Comparison of ENCODE assay signal across 28 mouse cellular contexts in the genomic region with DNA sequence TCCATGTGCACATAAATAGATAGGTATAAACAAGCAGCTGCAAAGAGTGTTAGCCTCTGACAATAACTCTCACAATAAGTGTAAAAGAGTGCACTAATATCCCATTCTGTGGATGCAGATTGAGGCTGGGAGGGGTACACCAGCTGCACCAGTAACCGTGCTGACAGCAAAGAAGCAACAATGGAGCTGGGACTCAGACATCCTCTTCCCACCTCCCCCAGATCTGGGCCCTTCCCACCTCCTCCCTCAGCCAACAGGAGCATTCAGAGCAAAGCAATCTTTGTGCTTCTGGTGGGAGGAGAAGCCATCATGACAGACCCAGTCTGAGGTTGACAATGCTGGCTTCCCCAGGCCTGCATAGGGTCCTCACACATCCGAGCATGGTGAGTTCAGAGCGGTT.
DNase-seq lines count a peak whose midpoint lies in the region; ATAC-seq and TF ChIP-seq lines count a peak whose summit lies in the region.
"Had no signal": no experiment of that assay in that cellular context is flagged by ENCODE, and none has a peak within 500 bp of the region (broad histone marks: within the 10 kb centered on the region; RNA-seq: fewer than 3 reads in every experiment).

No protein-coding gene starts in this region.

- no peak for TF ChIP-seq POLR2A in brain, embryonic 14.5 days (IDR thresholded peaks at IDR 0.05; ENCODE audit: borderline replicate concordance, extremely low read depth, insufficient read depth, insufficient read length, poor library complexity, severe bottlenecking)

- 58% methylated on average over 3 of the region's 3 CpGs for WGBS in forebrain, embryonic 14.5 days
- 77% methylated on average over 3 of the region's 3 CpGs for WGBS in forebrain, embryonic 10.5 days
- WGBS in forebrain, postnatal 0 days, result 64% methylated on average over 3 of the region's 3 CpGs

- peak; percentile 52; the same call in 1 of the 2 replicates for ATAC-seq in forebrain, embryonic 14.5 days
- ATAC-seq in forebrain, postnatal 0 days, result peak; percentile 47; the same call in 1 of the 2 replicates
- ATAC-seq: intestine, postnatal 0 days; Patski had no signal

- H3K27ac ChIP-seq in forebrain, embryonic 14.5 days (ENCODE audit: low read depth, low read length), result peak overlapping the region; percentile 52; the same call in 1 of the 2 replicates
- H3K27ac ChIP-seq in forebrain, embryonic 10.5 days, result no peak overlapping the region
- no peak overlapping the region for H3K27ac ChIP-seq in forebrain, postnatal 0 days (ENCODE audit: low read depth, low read length)
- H3K27ac ChIP-seq: embryonic facial prominence, embryonic 12.5 days; embryonic facial prominence, embryonic 15.5 days; heart, embryonic 15.5 days; hindbrain, embryonic 15.5 days had no signal

- no peak overlapping the region for H3K4me2 ChIP-seq in forebrain, embryonic 14.5 days (ENCODE audit: low read length)
- H3K4me2 ChIP-seq in forebrain, postnatal 0 days (ENCODE audit: low read depth), result no peak overlapping the region
- H3K4me2 ChIP-seq: embryonic facial prominence, embryonic 12.5 days; embryonic facial prominence, embryonic 15.5 days; heart, embryonic 12.5 days; heart, embryonic 15.5 days; hindbrain, embryonic 15.5 days had no signal

- DNase-seq in forebrain, embryonic 14.5 days (ENCODE audit: low spot score), result peak; percentile 22
- DNase-seq in forebrain, embryonic 10.5 days (ENCODE audit: extremely low spot score, low spot score), result no peak
- DNase-seq in heart, adult 11 months, result peak; percentile 64
- DNase-seq in heart, adult 18-20 months, result no peak
- peak; percentile 49 for DNase-seq in brain, embryonic 14.5 days (ENCODE audit: low read depth)
- no peak for DNase-seq in forebrain, postnatal 0 days
- DNase-seq in urinary bladder, adult 18-20 months (ENCODE audit: low spot score in 2 of 2), result no peak
- DNase-seq: adrenal gland, postnatal 10 days; adrenal gland, postnatal 36 days; B cell, adult 2 months; cerebellum, adult 11 months; cerebellum, adult 2 months; cerebellum, adult 9-11 months; cerebellum, postnatal 25 days; gastrocnemius, postnatal 10 days; gastrocnemius, postnatal 36 days; heart, postnatal 10 days; heart, postnatal 36 days; kidney, adult 2 months had no signal

- no peak overlapping the region for H3K4me3 ChIP-seq in forebrain, embryonic 14.5 days (ENCODE audit: low read depth, low read length)
- no peak overlapping the region for H3K4me3 ChIP-seq in forebrain, embryonic 10.5 days
- no peak overlapping the region for H3K4me3 ChIP-seq in forebrain, postnatal 0 days (ENCODE audit: low read depth, low read length)
- H3K4me3 ChIP-seq: embryonic facial prominence, embryonic 12.5 days; embryonic facial prominence, embryonic 15.5 days; heart, embryonic 12.5 days; heart, embryonic 15.5 days; hindbrain, embryonic 15.5 days had no signal

- H3K36me3 ChIP-seq in forebrain, embryonic 14.5 days (ENCODE audit: control insufficient read depth, insufficient read depth, low read length), result no peaks in the 10 kb centered on the region
- H3K36me3 ChIP-seq in forebrain, embryonic 10.5 days (replicated peaks), result no peaks in the 10 kb centered on the region
- no peaks in the 10 kb centered on the region for H3K36me3 ChIP-seq in forebrain, postnatal 0 days (ENCODE audit: insufficient read depth)
- H3K36me3 ChIP-seq: embryonic facial prominence, embryonic 12.5 days; embryonic facial prominence, embryonic 15.5 days; G1E; heart, embryonic 12.5 days; heart, embryonic 15.5 days; hindbrain, embryonic 15.5 days had no signal

- H3K27me3 ChIP-seq in forebrain, embryonic 14.5 days (replicated peaks; ENCODE audit: control insufficient read depth, insufficient read depth, low read length), result no peaks in the 10 kb centered on the region
- H3K27me3 ChIP-seq in forebrain, embryonic 10.5 days (ENCODE audit: poor library complexity, severe bottlenecking), result no peaks in the 10 kb centered on the region
- H3K27me3 ChIP-seq in forebrain, postnatal 0 days (ENCODE audit: insufficient read depth, low read length), result no peaks in the 10 kb centered on the region
- H3K27me3 ChIP-seq: CH12.LX; embryonic facial prominence, embryonic 12.5 days; embryonic facial prominence, embryonic 15.5 days; heart, embryonic 12.5 days; heart, embryonic 15.5 days; hindbrain, embryonic 15.5 days had no signal

- no peaks in the 10 kb centered on the region for H3K9me3 ChIP-seq in forebrain, embryonic 14.5 days (replicated peaks; ENCODE audit: control insufficient read depth, low read length)
- no peaks in the 10 kb centered on the region for H3K9me3 ChIP-seq in forebrain, embryonic 10.5 days
- no peaks in the 10 kb centered on the region for H3K9me3 ChIP-seq in forebrain, postnatal 0 days (ENCODE audit: low read length)
- H3K9me3 ChIP-seq: embryonic facial prominence, embryonic 12.5 days; embryonic facial prominence, embryonic 15.5 days; G1E; heart, embryonic 12.5 days; heart, embryonic 15.5 days; hindbrain, embryonic 15.5 days had no signal

- H3K4me1 ChIP-seq in forebrain, embryonic 14.5 days (ENCODE audit: control insufficient read depth, insufficient read depth, low read length), result no peaks in the 10 kb centered on the region
- no peaks in the 10 kb centered on the region for H3K4me1 ChIP-seq in forebrain, embryonic 10.5 days
- H3K4me1 ChIP-seq in forebrain, postnatal 0 days (ENCODE audit: insufficient read depth), result no peaks in the 10 kb centered on the region
- H3K4me1 ChIP-seq: embryonic facial prominence, embryonic 12.5 days; embryonic facial prominence, embryonic 15.5 days; heart, embryonic 12.5 days; heart, embryonic 15.5 days; hindbrain, embryonic 15.5 days had no signal

- TF ChIP-seq CTCF in brain, embryonic 14.5 days (IDR thresholded peaks at IDR 0.05; ENCODE audit: borderline replicate concordance, extremely low read depth, insufficient read depth, insufficient read length), result no peak
- no peak for TF ChIP-seq CTCF in forebrain, postnatal 0 days (IDR thresholded peaks at IDR 0.05; ENCODE audit: low read depth)

- no peak overlapping the region for H3K9ac ChIP-seq in forebrain, embryonic 14.5 days (ENCODE audit: low read length)
- no peak overlapping the region for H3K9ac ChIP-seq in forebrain, postnatal 0 days
- H3K9ac ChIP-seq: embryonic facial prominence, embryonic 12.5 days; embryonic facial prominence, embryonic 15.5 days; heart, embryonic 12.5 days; heart, embryonic 15.5 days; hindbrain, embryonic 15.5 days had no signal

Comparison
In these comparisons a context has a peak if more than half of its experiments do, and no peak if none do; other contexts are left out.
1. DNase-seq: peak in forebrain, embryonic 14.5 days (single experiment), heart, adult 11 months (single experiment) and brain, embryonic 14.5 days (single experiment); none in forebrain, embryonic 10.5 days (single experiment), heart, adult 18-20 months (0 of 2), forebrain, postnatal 0 days (single experiment) and urinary bladder, adult 18-20 months (0 of 2).